Mouse (Mus musculus) heart, embryonic 16.5 days (tissue): ENCODE results near the gene Zfp704. TPM values are rescaled to one million over a fixed set of nuclear protein-coding genes. Genes with fewer than 3 reads are reported as not detected.

Experiments used
- ATAC-seq: fragments of 200-750 bp; cut with Nextera tagmentation; replicated peaks from 2 replicates; pipeline ENCODE4 v1.8.0; 2017; ENCODE audit warnings: moderate number of reproducible peaks; ENCODE audit not compliant: insufficient read depth, low FRiP score; ENCODE audit errors: extremely low read depth
- H3K27ac ChIP-seq: fragments of 300-500 bp; sonication (generic); 2 replicates; pipeline ENCODE4 v1.5.1; 2014; ENCODE audit warnings: mild to moderate bottlenecking, low read length, control low read depth, moderate library complexity
- H3K27me3 ChIP-seq: fragments of 300-500 bp; sonication (generic); 2 replicates; pipeline ENCODE4 v1.6.1; 2014; ENCODE audit warnings: low read length, mixed read lengths; ENCODE audit not compliant: control insufficient read depth, insufficient read depth
- H3K36me3 ChIP-seq: fragments of 300-500 bp; sonication (generic); 2 replicates; pipeline ENCODE4 v1.6.1; 2014; ENCODE audit not compliant: control insufficient read depth, insufficient read depth
- H3K4me1 ChIP-seq: fragments of 300-500 bp; sonication (generic); 2 replicates; pipeline ENCODE4 v1.6.1; 2014; ENCODE audit warnings: low read length, mixed read lengths; ENCODE audit not compliant: control insufficient read depth, insufficient read depth
- H3K4me2 ChIP-seq: fragments of 300-500 bp; sonication (generic); 2 replicates; pipeline ENCODE4 v1.6.1; 2014; ENCODE audit warnings: low read depth, mild to moderate bottlenecking, control low read depth, low read length
- H3K4me3 ChIP-seq: fragments of 300-500 bp; sonication (generic); 2 replicates; pipeline ENCODE4 v1.5.1; 2014; ENCODE audit warnings: mild to moderate bottlenecking, control low read depth, low read length
- H3K9ac ChIP-seq: fragments of 300-500 bp; sonication (generic); 2 replicates; pipeline ENCODE4 v1.6.1; 2014; ENCODE audit warnings: low read length, control low read depth
- H3K9me3 ChIP-seq: fragments of 300-500 bp; sonication (generic); replicated peaks from 2 replicates; pipeline ENCODE4 v1.6.1; 2016; ENCODE audit warnings: low read length; ENCODE audit not compliant: control insufficient read depth
- WGBS: fragments of 180-500 bp; shearing (Covaris S2); extraction: QIAGEN DNeasy Blood & Tissue Kit; methylation state at CpG from one replicate; pipeline ENCODE4 v1.1.7; 2014; 5-methylcytosine and 5-hydroxymethylcytosine counted together
- polyA plus RNA-seq: library from polyadenylated mRNA; unstranded; fragments of >200 nt; fragmentation: Nextera tagmentation; extraction: Ambion mirVana; gene quantifications from 2 replicates; pipeline ENCODE4 v1.2.1, GENCODE M21; 2015

The Zfp704 gene
- polyA plus RNA-seq, 1 experiment from 2014 or later = 6.0 TPM

DNA sequence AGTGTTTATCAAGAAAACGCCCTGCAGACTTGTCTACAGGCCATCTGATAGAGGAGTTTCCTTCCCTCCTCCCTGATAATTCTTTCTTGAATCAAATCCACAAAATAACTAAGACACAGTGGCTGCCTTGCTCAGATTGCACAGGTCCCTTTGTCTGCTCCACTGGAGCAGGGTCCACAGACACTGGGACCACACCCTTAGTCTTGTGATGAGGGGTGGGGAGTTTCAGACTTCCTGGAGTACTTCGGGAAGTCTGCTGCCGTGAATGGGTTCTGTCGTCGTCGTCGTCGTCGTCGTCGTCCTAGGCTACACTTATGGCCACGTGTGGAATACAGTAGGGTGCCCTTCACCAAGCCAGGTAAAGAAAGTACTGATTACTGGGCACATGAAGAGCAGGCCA, 4.8 kb upstream of the Zfp704 start:
- ATAC-seq = no peak

DNA sequence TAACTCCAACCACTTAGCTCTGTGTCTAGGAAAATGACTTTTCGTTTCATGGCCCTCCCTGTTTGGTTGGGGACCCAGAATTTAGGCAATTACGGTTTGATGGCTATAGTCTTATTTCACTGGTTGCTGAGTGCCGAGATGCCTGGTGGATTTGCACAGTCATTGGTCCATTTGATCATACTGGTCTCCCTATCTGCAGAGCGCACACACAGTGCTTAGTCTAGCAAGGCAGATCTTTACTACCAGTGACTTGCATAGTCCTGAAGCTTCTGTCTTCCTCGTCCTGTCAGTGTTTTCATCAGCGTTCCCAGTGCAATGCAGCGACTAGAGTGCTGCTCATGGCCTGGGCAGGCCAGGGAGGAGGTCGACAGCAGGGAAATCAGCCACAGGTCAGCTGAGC, 4.1 kb upstream of the Zfp704 start:
- H3K27ac ChIP-seq = no peak overlapping the region

More for the DNA sequence above, 4.8 kb upstream of the Zfp704 start:
- Histone ChIP-seq H3K4me3 (no peak overlapping the region), H3K9ac (no peak overlapping the region), H3K9me3 (no peaks in the 10 kb centered on the region), H3K4me2 (no peak overlapping the region), H3K36me3 (no peaks in the 10 kb centered on the region), H3K4me1 (no peaks in the 10 kb centered on the region), H3K27ac (no peak overlapping the region), H3K27me3 (no peaks in the 10 kb centered on the region)
- 54% methylated on average over 12 of the region's 12 CpGs for WGBS

DNA sequence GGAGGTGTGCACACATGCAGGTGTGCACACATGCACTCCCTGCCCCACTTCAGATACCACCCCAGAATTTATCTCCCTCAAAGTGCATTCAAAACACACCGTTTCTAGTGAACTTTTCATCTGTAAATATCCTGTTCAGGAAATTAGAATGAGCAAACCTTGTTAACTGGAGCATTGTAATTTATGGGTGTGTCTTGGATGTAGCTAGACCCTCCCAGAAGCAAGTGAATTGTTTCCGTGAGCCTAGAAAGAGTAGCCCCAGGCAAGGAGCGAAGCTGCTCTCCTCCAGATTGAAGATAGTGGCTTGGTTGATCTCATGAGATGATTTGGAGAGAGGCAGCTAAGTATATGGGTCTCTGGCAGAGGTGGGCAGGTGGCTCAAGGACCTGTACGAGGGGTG, 1.3 kb upstream of the Zfp704 start:
- Histone ChIP-seq H3K9ac (no peak overlapping the region), H3K4me2 (no peak overlapping the region), H3K4me3 (no peak overlapping the region), H3K36me3 (no peaks in the 10 kb centered on the region), H3K4me1 (peaks cover 10% of the 10 kb centered on the region; the same call in 1 of the 2 replicates), H3K27ac (no peak overlapping the region), H3K27me3 (no peaks in the 10 kb centered on the region), H3K9me3 (no peaks in the 10 kb centered on the region)
- WGBS = 63% methylated on average over 4 of the region's 4 CpGs
- ATAC-seq = no peak

More for the DNA sequence above, 4.1 kb upstream of the Zfp704 start:
- H3K9me3 ChIP-seq = no peaks in the 10 kb centered on the region
- no peaks in the 10 kb centered on the region for H3K27me3 ChIP-seq
- H3K9ac ChIP-seq = no peak overlapping the region
- WGBS = 68% methylated on average over 8 of the region's 8 CpGs
- no peak overlapping the region for H3K4me3 ChIP-seq
- no peak overlapping the region for H3K4me2 ChIP-seq
- ATAC-seq = no peak
- H3K4me1 ChIP-seq = no peaks in the 10 kb centered on the region
- no peaks in the 10 kb centered on the region for H3K36me3 ChIP-seq

DNA sequence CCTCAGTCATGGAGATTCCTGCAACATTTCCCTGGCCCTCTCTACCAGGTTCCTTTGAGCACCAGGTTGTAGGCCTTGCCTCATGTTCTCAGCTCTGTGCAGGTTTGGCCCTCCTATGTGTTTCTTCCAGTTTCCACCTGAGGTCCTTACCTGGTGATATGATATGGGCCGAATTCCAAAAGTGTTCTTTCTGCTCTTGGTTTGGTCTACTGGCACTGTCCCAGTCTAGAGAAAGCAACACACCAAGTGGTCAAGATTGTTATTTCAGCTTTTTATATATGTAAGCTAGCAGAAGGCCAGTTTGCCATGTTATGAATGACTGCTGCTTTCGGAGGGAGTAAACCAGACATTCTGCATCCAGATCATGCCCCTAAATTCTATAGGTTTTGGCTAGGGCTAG, 541 bp upstream of the Zfp704 start:
- H3K27ac ChIP-seq = peak overlapping the region; percentile 95
- H3K9ac ChIP-seq = no peak overlapping the region; the same call in 1 of the 2 replicates
- 81% methylated on average over 2 of the region's 2 CpGs for WGBS
- no peaks in the 10 kb centered on the region for H3K9me3 ChIP-seq
- H3K4me3 ChIP-seq = no peak overlapping the region
- no peaks in the 10 kb centered on the region for H3K36me3 ChIP-seq
- peak overlapping the region; percentile 93; the same call in 1 of the 2 replicates for H3K4me2 ChIP-seq
- no peaks in the 10 kb centered on the region for H3K27me3 ChIP-seq
- ATAC-seq = no peak
- H3K4me1 ChIP-seq = peaks cover 10% of the 10 kb centered on the region; the same call in 1 of the 2 replicates

DNA sequence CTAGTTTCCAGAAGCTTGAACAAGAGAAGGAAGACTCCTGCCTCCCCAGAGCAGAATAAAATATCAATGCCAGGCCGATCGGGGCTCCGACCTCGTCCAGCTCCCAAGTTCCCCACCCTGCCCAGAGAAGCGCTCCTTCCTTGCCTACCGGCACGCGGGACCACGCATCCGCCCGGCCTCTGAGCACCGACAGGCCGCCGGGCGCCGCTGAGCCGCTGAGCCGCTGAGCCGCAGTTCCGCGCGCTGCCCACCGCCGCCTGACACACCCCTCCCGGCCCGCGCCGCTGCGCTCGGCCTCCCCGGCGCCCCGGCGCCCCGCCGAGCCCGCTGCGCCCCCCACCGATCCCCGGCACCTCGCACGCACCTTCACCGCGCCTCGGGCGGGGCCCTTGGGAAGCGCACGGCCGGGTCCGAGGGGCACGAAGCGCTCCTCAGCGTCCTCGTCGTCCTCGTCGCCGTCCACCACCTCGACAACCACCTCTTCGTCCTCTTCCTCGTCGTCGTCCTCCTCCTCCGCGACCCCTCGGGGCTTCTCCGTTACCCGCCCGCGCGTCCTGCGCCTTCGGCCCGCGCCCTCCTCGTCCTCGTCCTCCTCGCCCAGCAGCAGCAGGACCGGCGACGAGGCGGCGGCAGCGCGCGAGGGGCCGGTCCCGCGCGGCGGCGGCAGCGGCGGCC, 842 bp downstream of the Zfp704 start:
- H3K9me3 ChIP-seq = no peaks in the 10 kb centered on the region
- H3K4me2 ChIP-seq = peak overlapping the region; percentile 93
- H3K27me3 ChIP-seq = no peaks in the 10 kb centered on the region
- H3K4me3 ChIP-seq = peak overlapping the region; percentile 87
- peak; percentile 25 for ATAC-seq
- peak overlapping the region; percentile 95 for H3K27ac ChIP-seq
- H3K9ac ChIP-seq = peak overlapping the region; percentile 95
- under 1% methylated on average over 88 of the region's 94 CpGs for WGBS
- H3K4me1 ChIP-seq = peaks cover 10% of the 10 kb centered on the region; the same call in 1 of the 2 replicates
- H3K36me3 ChIP-seq = no peaks in the 10 kb centered on the region

DNA sequence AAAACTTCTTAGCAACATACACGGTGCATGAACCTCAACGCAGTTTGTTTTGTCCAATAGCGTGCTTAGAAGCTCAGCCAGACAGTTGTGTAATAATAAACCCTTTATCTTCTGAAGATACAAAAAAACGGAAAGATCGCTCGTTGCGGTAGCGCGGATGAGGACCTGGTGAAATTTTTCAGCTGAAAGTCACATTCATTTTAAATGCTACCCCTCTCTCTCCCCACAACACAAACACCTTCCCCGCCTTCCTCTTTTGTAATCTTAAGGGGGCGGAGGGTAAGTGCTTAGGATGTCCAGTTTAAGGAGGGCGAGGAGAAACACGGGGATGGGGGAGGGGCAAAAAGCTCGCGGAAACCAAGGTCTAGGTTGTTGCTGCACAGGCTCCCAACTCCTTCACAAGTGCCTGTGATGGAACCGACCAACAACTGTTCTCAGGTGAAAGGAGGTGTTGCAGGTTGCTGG, 1.4 kb downstream of the Zfp704 start:
- Histone ChIP-seq H3K9ac (peak overlapping the region; percentile 95), H3K36me3 (no peaks in the 10 kb centered on the region), H3K27ac (peak overlapping the region; percentile 95), H3K4me2 (peak overlapping the region; percentile 93), H3K9me3 (no peaks in the 10 kb centered on the region), H3K27me3 (no peaks in the 10 kb centered on the region), H3K4me3 (peak overlapping the region; percentile 87), H3K4me1 (peaks cover 10% of the 10 kb centered on the region)
- under 1% methylated on average over 16 of the region's 16 CpGs for WGBS
- no peak for ATAC-seq

DNA sequence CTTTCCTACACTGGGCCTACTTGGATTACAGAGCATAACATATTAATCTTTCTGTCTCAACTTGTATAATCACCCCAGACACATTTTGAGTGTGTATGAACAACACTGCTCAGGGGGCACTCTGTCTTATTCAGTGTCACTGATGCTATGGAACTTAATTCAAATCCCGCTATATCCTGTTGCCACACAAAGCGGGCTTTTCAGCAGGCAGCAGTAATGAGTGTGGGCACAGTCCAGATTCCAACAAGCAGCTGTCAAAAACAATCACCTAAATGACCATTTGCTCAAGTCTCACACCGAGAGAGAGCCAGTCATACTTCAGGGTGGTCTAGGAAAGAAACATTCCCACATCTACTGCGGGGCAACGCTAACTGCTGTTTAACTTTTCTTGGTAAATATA, 2.2 kb downstream of the Zfp704 start:
- H3K4me3 ChIP-seq = peak overlapping the region; percentile 87; the same call in 1 of the 2 replicates
- H3K9me3 ChIP-seq = no peaks in the 10 kb centered on the region
- H3K4me1 ChIP-seq = peaks cover 10% of the 10 kb centered on the region
- no peaks in the 10 kb centered on the region for H3K27me3 ChIP-seq
- H3K36me3 ChIP-seq = no peaks in the 10 kb centered on the region
- no peak overlapping the region for H3K9ac ChIP-seq
- ATAC-seq = no peak
- H3K4me2 ChIP-seq = peak overlapping the region; percentile 93
- WGBS = 79% methylated on average over 5 of the region's 5 CpGs
- no peak overlapping the region for H3K27ac ChIP-seq

DNA sequence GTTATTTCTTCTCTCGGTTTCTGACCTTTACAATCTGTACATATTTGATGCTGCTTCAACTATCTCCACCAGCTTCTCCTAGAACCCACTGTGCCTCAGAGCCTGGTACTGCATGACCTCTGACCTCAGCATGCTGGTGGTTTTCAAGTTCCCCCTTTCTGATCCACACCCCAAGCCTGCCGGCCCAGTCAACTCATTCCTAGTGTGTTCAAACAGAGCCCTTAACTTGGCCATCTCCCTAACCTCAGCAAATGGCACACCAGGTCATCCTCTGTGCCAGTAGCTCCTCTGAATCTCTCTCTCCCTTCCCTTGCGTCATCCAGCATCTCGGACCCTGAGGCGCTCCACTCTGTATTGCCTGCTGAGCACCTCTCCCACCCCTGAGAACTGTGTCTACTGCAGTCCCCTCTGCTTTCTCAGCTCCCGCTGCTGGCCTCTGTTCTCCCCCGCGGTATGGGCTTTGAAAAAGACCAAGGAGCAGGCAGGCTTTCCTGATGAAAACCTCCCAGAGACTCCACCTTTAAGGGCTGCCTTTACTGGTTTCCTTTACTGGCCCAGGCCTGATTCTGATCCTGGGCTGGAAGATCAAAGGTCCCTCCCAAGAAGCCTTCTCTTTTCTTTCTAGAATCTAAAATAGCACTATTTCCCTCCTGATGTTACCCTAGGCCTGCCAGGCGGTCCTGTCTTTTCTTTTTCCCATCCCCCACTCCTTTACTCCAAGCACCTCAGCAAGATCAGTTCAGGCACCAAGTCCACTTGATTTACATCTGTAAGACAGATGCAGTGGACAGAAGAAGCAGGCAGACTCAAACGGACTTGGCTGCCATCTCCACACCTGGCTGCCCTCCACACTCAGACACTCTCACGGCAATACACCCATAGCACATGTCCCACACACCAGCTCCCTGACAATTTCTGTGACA, 3.8 kb downstream of the Zfp704 start:
- Histone ChIP-seq H3K27me3 (no peaks in the 10 kb centered on the region), H3K4me3 (no peak overlapping the region), H3K36me3 (no peaks in the 10 kb centered on the region), H3K27ac (no peak overlapping the region), H3K4me2 (no peak overlapping the region), H3K9ac (0 out of 2 replicates have a peak overlapping the region, but pooled peaks have one; percentile 13), H3K4me1 (peaks cover 14% of the 10 kb centered on the region), H3K9me3 (no peaks in the 10 kb centered on the region)
- no peak for ATAC-seq
- WGBS = 55% methylated on average over 11 of the region's 11 CpGs

DNA sequence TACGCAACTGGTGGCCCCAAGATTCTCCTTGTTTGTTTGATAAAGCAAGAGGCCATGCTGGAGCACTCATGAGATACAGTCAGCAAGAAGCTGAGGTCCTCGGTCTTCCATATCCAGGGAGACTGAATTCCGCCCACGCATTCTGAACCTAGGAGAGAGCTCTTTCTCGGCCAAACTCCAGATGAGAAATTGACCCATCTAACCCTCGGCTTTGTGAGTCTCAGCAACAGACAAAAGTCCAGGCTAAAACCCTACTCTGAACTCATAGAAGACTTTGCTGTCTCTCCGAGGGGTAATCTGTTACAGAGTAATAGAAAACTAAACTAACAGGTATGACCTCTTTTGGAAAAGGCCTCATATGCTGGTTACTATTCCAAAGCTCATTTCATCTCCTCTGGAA, 4.9 kb downstream of the Zfp704 start:
- Histone ChIP-seq H3K4me1 (peaks cover 25% of the 10 kb centered on the region), H3K9ac (no peak overlapping the region), H3K9me3 (no peaks in the 10 kb centered on the region), H3K4me3 (no peak overlapping the region), H3K27ac (no peak overlapping the region), H3K27me3 (no peaks in the 10 kb centered on the region), H3K36me3 (no peaks in the 10 kb centered on the region), H3K4me2 (no peak overlapping the region)
- no peak for ATAC-seq
- 86% methylated on average over 7 of the region's 7 CpGs for WGBS
